Mouse (Mus musculus) urinary bladder, postnatal 14 days (tissue): ENCODE results near the gene Tpi1.

Experiments
- DNase-seq: peaks from one replicate; pipeline ENCODE4 v3.0.0; 2021; ENCODE audit warnings: low spot score

The Tpi1 gene

DNA sequence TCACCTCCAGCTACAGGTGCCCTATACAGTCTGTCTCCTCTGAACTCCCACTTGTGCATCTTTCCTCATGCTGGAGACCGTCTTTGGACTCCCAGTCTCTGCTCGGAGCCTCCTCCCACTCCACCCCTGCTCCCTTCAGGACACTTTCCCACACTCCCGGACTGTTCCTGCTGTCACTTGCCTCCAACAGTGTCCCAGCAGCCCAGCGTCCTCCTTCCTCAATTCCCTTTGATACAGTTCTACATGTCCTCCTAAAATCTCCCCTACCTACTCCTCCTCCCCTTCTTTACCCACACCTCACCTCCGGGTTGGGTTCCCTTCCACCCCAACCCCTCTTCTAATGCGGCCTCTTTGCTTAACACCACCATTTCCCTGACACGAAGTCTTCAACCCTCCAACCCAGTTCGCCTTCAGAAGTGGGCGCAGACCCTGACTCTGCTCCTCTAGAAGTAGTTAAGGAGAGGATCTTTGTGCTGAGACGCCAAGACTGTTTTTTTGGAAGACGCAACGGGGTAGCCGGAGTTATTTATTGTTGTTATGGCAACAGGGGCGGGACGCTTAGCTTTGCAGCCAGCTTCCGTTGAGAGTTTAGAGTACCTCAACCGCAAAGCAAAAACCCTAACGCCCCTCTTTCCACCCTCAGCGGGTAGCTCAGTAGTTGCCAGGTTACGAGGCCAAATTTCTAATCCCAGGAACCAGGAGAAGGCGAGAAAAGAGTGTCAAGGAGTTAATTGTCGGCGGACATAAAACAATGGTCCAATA lies 34.7 kb downstream of the Tpi1 start, which contains the start of gene Lrrc23:
Gene Lrrc23, minus strand, starts transcription at position 506 of the 762 bp plus-strand sequence.
- DNase-seq: no peak

DNA sequence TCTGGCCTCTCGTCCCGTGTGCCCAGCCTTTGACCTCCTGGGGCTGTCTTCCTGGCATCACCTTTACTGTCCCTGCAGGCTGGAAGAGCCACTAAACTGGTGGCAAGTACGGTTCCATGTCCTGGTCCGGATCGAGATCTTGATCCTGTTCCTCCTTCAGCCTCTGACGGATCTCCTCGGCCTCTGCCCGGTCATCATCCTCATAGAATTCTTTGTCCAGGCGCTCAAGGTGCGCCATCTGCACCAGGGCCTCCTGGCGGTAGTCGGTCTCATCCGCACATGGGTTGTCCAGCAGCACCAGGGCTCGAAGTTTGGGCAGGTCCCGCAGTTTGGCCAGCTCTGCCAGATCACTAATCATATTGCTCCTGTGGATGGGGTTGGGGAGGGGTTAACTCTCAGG lies 43.6 kb downstream of the Tpi1 start:
- no peak for DNase-seq

DNA sequence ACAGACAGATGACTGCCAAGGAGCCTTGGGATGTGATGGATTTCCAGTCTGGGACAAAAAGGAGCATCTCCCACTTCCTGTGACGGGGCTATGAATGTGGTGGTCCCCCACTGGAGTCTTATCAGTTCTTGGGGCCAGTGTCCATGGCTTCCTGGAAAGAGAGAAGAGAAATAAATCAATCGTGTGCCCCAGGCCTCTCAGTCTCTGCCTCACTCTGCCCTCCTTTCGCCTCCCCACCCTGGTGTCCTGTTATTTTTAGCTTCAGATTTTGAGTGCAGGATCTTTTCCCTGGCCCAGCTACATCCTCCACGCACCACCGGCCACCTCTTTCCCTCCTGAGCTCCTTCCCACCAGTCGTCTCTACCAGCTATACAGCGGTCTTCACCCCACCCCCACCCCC lies 44.1 kb downstream of the Tpi1 start:
- no peak for DNase-seq

DNA sequence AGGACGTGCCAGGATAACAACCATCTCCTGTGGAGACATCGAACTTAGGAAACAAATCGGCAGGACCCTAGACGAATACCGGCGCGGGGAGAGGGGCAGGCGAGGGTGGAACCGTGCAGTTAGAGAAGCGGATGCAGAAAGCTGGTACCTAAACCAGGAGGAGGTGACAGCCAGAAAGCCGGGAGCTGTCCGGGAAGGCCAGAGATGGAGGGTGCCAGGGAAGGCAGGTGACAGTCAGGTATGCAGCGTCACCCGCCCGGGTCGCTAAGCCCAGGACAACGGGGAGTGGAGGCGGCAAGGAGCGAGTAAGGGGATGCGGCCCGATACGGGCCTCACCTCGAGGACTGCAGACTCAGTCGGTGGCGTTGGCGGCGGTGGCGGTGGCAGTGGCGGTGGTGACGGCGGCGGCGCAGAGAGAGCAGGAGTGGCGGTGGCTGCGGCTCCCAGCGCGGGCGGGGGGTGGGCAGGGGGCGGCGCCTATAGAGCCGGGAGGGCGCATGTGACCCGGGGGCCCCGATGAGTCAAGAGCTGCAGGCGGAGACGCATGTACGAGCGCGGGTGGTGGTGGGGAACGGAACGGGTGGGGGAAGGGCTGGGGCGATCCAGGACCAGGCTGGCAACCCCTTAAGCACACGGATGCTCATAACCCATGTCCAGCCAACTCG lies 44.9 kb downstream of the Tpi1 start, which contains the start of gene Eno2:
Gene Eno2, minus strand, starts transcription at position 573 of the 665 bp plus-strand sequence.
- peak; percentile 60 for DNase-seq

DNA sequence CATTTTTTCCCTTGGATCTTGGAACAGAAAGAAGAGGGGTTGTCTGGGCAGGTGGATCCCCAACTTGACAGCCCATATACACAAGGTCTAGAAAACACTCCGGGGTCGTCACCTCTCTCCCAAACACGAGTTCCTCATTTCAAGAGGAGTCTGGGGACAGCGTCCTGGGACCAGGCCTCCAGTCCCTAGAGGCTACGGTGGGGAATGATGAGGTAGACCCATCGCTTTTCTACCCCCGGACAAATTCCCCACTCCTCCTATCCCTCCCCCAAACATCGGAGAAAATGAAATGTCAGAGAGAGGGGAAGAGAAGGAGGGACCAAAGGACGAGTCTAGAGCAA lies 45.4 kb downstream of the Tpi1 start:
- DNase-seq: no peak

DNA sequence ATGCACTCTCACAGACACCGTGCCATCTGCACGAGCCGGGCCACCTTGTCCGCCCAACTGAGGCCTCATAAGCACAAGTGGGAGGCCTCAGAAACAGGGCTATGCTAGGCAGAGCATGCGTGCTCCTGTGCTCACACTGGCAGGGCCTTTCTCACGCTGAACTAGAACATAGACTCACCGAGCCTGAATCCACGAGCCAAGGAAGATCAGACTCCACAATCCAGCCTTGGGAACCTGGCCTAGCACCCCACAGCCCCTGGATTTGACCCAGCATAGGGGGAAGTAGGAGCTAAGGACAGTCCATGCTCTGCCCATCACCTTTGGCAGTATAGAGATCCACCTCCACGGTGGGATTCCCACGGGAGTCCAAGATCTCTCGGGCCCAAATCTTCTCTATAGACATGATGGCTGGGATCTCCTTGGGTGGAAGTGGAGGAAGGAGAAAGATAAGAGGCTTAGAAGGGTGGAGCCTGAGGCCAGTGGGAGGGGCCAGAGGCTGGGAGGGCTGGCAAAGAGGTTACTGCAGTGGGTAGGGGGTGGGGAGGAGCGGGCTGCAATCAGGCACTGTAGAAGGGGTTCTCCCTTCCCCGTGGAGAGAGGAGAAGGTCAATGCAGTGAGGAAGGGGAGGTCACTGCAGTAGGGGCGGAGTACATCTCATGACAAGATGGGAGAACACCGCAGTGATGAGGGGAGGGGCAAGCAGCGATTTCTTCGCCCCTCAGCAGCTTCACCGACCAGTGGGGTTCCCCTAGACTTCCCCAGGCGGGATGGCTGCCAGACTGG lies 46.0 kb downstream of the Tpi1 start:
- no peak for DNase-seq

DNA sequence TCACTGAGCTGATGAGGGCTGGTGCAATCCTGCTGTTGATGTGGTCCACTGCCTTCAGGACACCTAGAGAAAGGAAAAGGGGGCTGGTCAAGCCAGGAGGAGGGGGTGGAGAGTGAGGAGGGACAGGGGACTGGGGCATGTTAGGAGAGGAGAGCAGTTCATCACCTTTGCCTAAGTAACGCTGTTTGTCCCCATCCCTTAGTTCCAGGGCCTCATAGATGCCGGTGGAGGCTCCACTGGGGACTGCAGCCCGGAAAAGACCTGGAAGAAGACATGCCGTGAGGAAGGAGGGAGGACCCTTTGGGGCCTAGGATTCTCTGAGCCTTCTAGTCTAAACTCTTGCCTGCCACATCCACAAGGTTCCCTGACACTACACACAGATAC lies 46.6 kb downstream of the Tpi1 start:
- no peak for DNase-seq

DNA sequence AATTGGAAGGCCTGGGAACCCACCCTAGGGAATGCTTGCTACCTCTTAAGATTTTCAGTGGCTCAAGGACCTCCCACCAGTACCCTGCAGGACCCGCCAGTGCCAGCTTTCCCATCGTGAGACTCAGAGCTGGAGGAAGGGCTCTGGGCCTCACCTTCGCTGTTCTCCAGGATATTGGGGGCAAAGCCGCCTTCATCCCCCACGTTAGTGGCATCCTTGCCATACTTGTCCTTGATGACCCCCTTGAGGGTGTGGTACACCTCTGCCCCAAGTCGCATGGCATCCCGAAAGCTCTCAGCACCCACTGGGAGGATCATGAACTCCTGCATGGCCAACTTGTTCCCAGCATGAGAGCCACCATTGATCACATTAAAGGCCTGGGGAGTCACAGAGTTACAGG lies 48.1 kb downstream of the Tpi1 start:
- DNase-seq: no peak
